Mouse (Mus musculus) heart, adult 2 months (tissue): Measurements from ENCODE around the gene Rab29. TPM values are rescaled to one million over a fixed set of nuclear protein-coding genes. Genes with fewer than 3 reads are reported as not detected.

ENCODE experiments used
- DNase-seq, 2 experiments: peaks; one replicate each; pipeline ENCODE4 v3.0.0; 2021
- H3K27ac ChIP-seq: fragments of 200-600 bp; 2 replicates; pipeline ENCODE4 v1.8.1; 2022
- H3K27me3 ChIP-seq: fragments of 200-500 bp; 2 replicates; pipeline ENCODE4 v1.6.1; 2012; ENCODE audit warnings: mild to moderate bottlenecking, low read length, inconsistent platforms, mixed read lengths; ENCODE audit not compliant: control insufficient read depth, insufficient read depth
- H3K36me3 ChIP-seq: fragments of 200-500 bp; 2 replicates; pipeline ENCODE4 v1.6.1; 2012; ENCODE audit warnings: low read length, inconsistent platforms; ENCODE audit not compliant: control insufficient read depth, insufficient read depth
- H3K4me1 ChIP-seq: fragments of 200-500 bp; 2 replicates; pipeline ENCODE4 v1.6.1; 2011; ENCODE audit warnings: low read length; ENCODE audit not compliant: control insufficient read depth, insufficient read depth
- H3K4me3 ChIP-seq: fragments of 200-600 bp; 2 replicates; pipeline ENCODE4 v1.8.1; 2022
- H3K79me2 ChIP-seq: fragments of 200-500 bp; replicated peaks from 2 replicates; pipeline ENCODE4 v1.6.1; 2012; ENCODE audit warnings: mild to moderate bottlenecking, inconsistent platforms, low read length, moderate library complexity, mixed read lengths; ENCODE audit not compliant: control insufficient read depth, insufficient read depth
- H3K9ac ChIP-seq: fragments of 200-500 bp; 2 replicates; pipeline ENCODE4 v1.6.1; 2012; ENCODE audit warnings: low read depth, mild to moderate bottlenecking, control low read depth, inconsistent platforms, low read length, mixed read lengths
- CTCF ChIP-seq: fragments of 200-600 bp; IDR thresholded peaks from 2 replicates; pipeline ENCODE4 v1.8.1; 2022; ENCODE audit warnings: antibody characterized with exemption, mild to moderate bottlenecking, moderate library complexity
- EP300 ChIP-seq: fragments of 200-500 bp; IDR thresholded peaks from 2 replicates; pipeline ENCODE4 v1.6.1; 2011; ENCODE audit warnings: low read depth, low read length, control low read depth; ENCODE audit not compliant: insufficient read depth
- POLR2A ChIP-seq: fragments of 200-500 bp; IDR thresholded peaks from 2 replicates; pipeline ENCODE4 v1.6.1; 2011; ENCODE audit warnings: mild to moderate bottlenecking, low read depth, low read length, control low read depth; ENCODE audit not compliant: insufficient read depth
- WGBS: fragments of 180-500 bp; shearing (Covaris S2); methylation state at CpG from one replicate; pipeline ENCODE4 v1.1.7; 2018; 5-methylcytosine and 5-hydroxymethylcytosine counted together
- intact Hi-C: fragments of 180-260 bp; cut with DNase I; formaldehyde crosslinking; loops from one replicate; pipeline ENCODE4 v1.15.1; 2025
- polyA plus RNA-seq: library from polyadenylated mRNA; depleted of rRNA; stranded (reverse); fragments of >200 nt; gene quantifications from 2 replicates; pipeline ENCODE4 v1.2.3, GENCODE M21; 2012
- total RNA-seq, 2 experiments: library from RNA; stranded (reverse); gene quantifications; 2 replicates each; pipeline ENCODE4 v1.2.3; 2021

Gene Rab29
- total and polyA plus RNA-seq, 3 experiments: 11.2 to 17.4 (median 11.8) TPM

DNA sequence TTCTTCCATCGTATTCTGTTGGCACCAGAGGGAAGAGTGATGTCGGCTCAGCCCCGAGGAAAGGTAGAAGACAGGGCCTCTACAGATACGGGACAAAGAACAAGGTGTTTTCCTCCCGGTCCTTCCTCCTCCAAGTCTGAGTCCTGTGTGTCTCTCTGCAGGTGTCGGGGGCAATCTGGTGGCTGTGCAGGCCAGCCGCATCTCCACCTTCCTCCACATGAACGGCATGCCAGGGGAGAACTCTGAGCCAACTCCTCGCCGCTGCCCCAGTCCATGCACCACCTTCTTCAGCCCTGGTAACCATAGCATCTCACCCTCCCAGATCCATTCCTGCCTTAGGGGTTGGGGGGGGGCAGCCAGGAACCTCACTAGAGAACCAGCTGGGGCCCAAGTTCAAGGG, 23.3 kb upstream of the Rab29 start:
- Histone ChIP-seq H3K4me3 (no peak overlapping the region), H3K27ac (no peak overlapping the region), H3K36me3 (no peaks in the 10 kb centered on the region; the same call in 1 of the 2 replicates), H3K4me1 (no peaks in the 10 kb centered on the region; the same call in 1 of the 2 replicates), H3K27me3 (no peaks in the 10 kb centered on the region), H3K79me2 (no peaks in the 10 kb centered on the region), H3K9ac (no peak overlapping the region)
- TF ChIP-seq POLR2A (no peak), EP300 (no peak)
- intact Hi-C loops: no loop called here
- no peak for DNase-seq
- 95% methylated on average over 10 of the region's 10 CpGs for WGBS

- DNase-seq: no peak
- Histone ChIP-seq H3K9ac (no peak overlapping the region), H3K27ac (no peak overlapping the region), H3K36me3 (no peaks in the 10 kb centered on the region; the same call in 1 of the 2 replicates), H3K27me3 (no peaks in the 10 kb centered on the region), H3K79me2 (no peaks in the 10 kb centered on the region), H3K4me3 (no peak overlapping the region), H3K4me1 (no peaks in the 10 kb centered on the region; the same call in 1 of the 2 replicates)
- 85% methylated on average over 8 of the region's 8 CpGs for WGBS
- intact Hi-C loops: loop anchor here (5.0 kb wide), 1 partner anchor 233 kb away; no protein-coding TSS in a partner anchor
- no peak for TF ChIP-seq POLR2A
- TF ChIP-seq EP300: no peak
- no peak for TF ChIP-seq CTCF
These were observed 22.1 kb upstream of the Rab29 start for GRCm38 (mm10) chr1:131844883-131845282.

DNA sequence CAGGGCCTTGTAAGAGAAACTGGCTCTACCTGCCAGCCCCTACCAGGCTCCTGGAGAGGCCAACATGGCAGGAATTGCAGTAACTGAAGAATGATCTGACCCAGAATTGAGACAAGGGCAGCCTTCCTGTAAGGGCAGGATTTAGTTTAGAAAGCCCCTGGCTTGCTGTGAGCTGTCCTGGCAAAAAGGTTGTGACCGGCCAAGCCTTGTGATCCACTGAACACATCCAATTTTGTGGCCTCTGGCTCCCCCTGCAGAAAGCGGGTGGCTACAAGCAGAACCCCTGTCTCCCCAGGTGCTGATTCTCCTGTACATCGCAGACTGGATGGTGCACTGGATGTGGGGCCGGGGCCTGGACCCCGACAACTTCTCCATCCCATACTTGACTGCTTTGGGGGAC, 20.8 kb upstream of the Rab29 start:
- no peaks in the 10 kb centered on the region for H3K27me3 ChIP-seq
- H3K9ac ChIP-seq: no peak overlapping the region
- TF ChIP-seq EP300 (no peak), POLR2A (no peak), CTCF (peak; percentile 88)
- no peaks in the 10 kb centered on the region; the same call in 1 of the 2 replicates for H3K36me3 ChIP-seq
- H3K79me2 ChIP-seq: no peaks in the 10 kb centered on the region
- intact Hi-C loops: loop anchor here (1.0 to 5.0 kb wide), 3 partner anchors 78 to 234 kb away; no protein-coding TSS in a partner anchor
- H3K27ac ChIP-seq: peak overlapping the region; percentile 36
- WGBS: 73% methylated on average over 5 of the region's 5 CpGs
- H3K4me1 ChIP-seq: no peaks in the 10 kb centered on the region; the same call in 1 of the 2 replicates
- no peak overlapping the region for H3K4me3 ChIP-seq
- peak; percentile 73 to 79 for DNase-seq

GRCm38 (mm10) chr1:131861811-131862210, 5.2 kb upstream of the Rab29 start:
- no peak for DNase-seq

GRCm38 (mm10) chr1:131865596-131865995, 1.4 kb upstream of the Rab29 start:
- TF ChIP-seq POLR2A (no peak), EP300 (no peak), CTCF (no peak)
- 84% methylated on average over 5 of the region's 5 CpGs for WGBS
- Histone ChIP-seq H3K4me3 (no peak overlapping the region), H3K79me2 (no peaks in the 10 kb centered on the region), H3K36me3 (no peaks in the 10 kb centered on the region), H3K27ac (no peak overlapping the region), H3K4me1 (no peaks in the 10 kb centered on the region; the same call in 1 of the 2 replicates), H3K9ac (no peak overlapping the region), H3K27me3 (no peaks in the 10 kb centered on the region)
- intact Hi-C loops: loop anchor here (5.0 kb wide), 1 partner anchor 38 kb away; the partner anchor contains the start of gene Slc41a1
- DNase-seq: no peak

More at GRCm38 (mm10) chr1:131861811-131862210, 5.2 kb upstream of the Rab29 start:
- no peaks in the 10 kb centered on the region for H3K27me3 ChIP-seq
- no peaks in the 10 kb centered on the region; the same call in 1 of the 2 replicates for H3K4me1 ChIP-seq
- H3K9ac ChIP-seq: no peak overlapping the region
- H3K79me2 ChIP-seq: no peaks in the 10 kb centered on the region
- intact Hi-C loops: no loop called here
- no peak for TF ChIP-seq POLR2A
- TF ChIP-seq EP300: no peak
- H3K4me3 ChIP-seq: no peak overlapping the region
- H3K36me3 ChIP-seq: no peaks in the 10 kb centered on the region
- WGBS: 69% methylated on average over 4 of the region's 4 CpGs
- H3K27ac ChIP-seq: no peak overlapping the region

GRCm38 (mm10) chr1:131866304-131866999, 572 bp upstream of the Rab29 start:
- Histone ChIP-seq H3K79me2 (no peaks in the 10 kb centered on the region), H3K4me1 (no peaks in the 10 kb centered on the region; the same call in 1 of the 2 replicates), H3K36me3 (no peaks in the 10 kb centered on the region), H3K27ac (no peak overlapping the region), H3K9ac (no peak overlapping the region), H3K27me3 (no peaks in the 10 kb centered on the region), H3K4me3 (no peak overlapping the region; the same call in 1 of the 2 replicates)
- no peak for DNase-seq
- 64% methylated on average over 6 of the region's 6 CpGs for WGBS
- no peak for TF ChIP-seq CTCF
- TF ChIP-seq POLR2A: no peak
- TF ChIP-seq EP300: no peak
- intact Hi-C loops: loop anchor here (5.0 kb wide), 1 partner anchor 39 kb away; the partner anchor contains the start of gene Slc41a1
